ENCODE assay signal across 17 mouse cellular contexts in genomic region chr13:69631659-69632058, GRCm38 (mm10).
"Had no signal": no experiment of that assay in that cellular context is flagged by ENCODE, and none has a peak within 500 bp of the region (broad histone marks: within the 10 kb centered on the region; RNA-seq: fewer than 3 reads in every experiment).

No protein-coding gene starts in this region.

- ATAC-seq: intestine, embryonic 16.5 days; lung, postnatal 0 days had no signal

- H3K27ac ChIP-seq: left cerebral cortex, adult 2 months; limb, embryonic 12.5 days; liver, embryonic 15.5 days; midbrain, embryonic 10.5 days; neural tube, embryonic 15.5 days; stomach, postnatal 0 days had no signal

- H3K4me2 ChIP-seq: limb, embryonic 12.5 days; liver, embryonic 15.5 days; neural tube, embryonic 15.5 days had no signal

- H3K9me3 ChIP-seq: limb, embryonic 12.5 days; liver, embryonic 15.5 days; midbrain, embryonic 10.5 days; neural tube, embryonic 15.5 days had no signal

- H3K4me1 ChIP-seq: limb, embryonic 12.5 days; liver, embryonic 15.5 days; midbrain, embryonic 10.5 days; neural tube, embryonic 15.5 days had no signal

- H3K9ac ChIP-seq: limb, embryonic 12.5 days; liver, embryonic 15.5 days; neural tube, embryonic 15.5 days had no signal

- H3K4me3 ChIP-seq: left cerebral cortex, adult 2 months; limb, embryonic 12.5 days; liver, embryonic 15.5 days; midbrain, embryonic 10.5 days; myocyte; neural tube, embryonic 15.5 days had no signal

- DNase-seq: liver; lung, adult 2 months; lung, postnatal 36 days; midbrain, embryonic 14.5 days; right cerebral cortex, adult 18-20 months; right cerebral cortex, postnatal 25 days; thymus, adult 2 months; thymus, postnatal 25 days had no signal

- H3K27me3 ChIP-seq: limb, embryonic 12.5 days; liver, embryonic 15.5 days; neural tube, embryonic 15.5 days had no signal
